Mouse (Mus musculus) cerebellum, adult 18-20 months (tissue): ENCODE measurements around the gene Phb2.

Experiments
- DNase-seq, 2 experiments: peaks; one replicate each; pipeline ENCODE4 v3.0.0; 2021

The Phb2 gene

DNA sequence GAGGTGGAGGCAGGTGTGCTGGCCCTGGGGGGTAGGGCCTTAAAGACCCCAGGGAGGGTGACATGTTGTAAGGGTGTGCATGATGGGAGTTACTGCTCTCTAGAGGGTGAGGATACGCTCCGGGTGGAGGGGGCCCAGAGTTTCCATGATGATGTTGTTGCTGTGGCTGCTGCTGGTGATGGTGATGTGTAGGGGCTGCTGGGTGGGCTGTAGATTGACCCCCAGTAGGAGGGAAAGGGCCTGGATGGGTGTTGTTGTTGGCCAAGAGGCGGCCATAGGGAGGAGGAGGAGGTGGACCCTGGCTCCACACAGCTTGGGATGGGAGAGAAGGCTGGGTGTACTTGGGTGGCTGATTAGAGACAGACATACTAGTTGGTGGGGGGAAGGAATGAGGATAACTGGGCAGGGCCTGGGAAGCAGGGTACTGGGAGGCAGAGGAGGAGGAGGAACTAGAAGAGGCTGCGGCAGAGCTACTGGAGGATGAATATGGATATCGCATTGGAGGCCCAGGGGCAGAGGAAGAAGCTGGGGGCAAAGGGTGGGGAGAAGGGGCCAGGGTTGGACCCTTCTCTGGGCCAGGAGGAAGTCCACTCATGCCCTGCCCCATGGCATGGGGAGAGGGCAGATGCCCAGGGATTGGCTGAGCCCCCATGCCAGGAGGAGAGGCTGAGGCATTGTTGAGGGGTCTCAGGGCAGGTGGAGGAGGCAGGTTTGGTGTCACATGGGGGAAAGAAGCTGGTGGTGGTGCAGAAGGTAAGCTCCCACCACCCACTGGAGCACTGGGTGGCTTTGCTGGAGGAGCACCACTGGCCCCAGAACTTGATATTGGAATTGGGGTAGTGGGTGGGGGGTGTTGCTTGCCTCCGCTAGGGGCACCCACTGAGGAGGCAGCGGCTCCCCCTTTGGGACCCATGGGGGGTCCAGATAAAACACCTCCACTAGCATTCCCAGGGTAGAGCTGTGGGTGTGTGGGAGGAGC is 34.8 kb downstream of the Phb2 start:
- DNase-seq: peak in 1 of 2 experiments; percentile 39

DNA sequence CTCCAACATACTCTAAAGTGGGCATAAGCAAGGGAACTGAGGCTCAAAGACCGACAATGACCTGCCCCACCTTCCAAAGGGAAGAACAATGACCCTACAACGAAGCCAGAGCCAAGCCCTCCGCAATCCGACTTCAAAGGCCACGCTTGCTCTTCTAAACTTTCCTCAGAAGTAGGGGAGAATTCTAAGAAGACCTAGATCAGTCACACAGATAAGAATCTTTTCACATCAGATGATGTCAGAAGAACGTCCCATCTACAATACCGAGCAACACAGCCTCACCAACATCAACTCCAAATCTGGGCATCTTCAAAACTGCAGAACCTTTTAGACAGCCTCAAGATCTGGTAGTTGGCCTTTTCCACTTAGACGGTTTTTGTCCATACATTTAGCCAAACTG is 38.3 kb downstream of the Phb2 start:
- DNase-seq: no peak

GRCm38 (mm10) chr6:124753861-124754260 is 41.7 kb downstream of the Phb2 start:
- no peak for DNase-seq

- DNase-seq: no peak
Observed at GRCm38 (mm10) chr6:124755306-124755705, 43.2 kb downstream of the Phb2 start.

- DNase-seq: peak; percentile 76 to 78
Observed at GRCm38 (mm10) chr6:124755831-124756595, 43.9 kb downstream of the Phb2 start, which contains the start of the genes Gm45234 and Atn1. Gene Gm45234 (minus strand): TSS chr6:124756021. Gene Atn1 (minus strand): TSS chr6:124756524.

DNA sequence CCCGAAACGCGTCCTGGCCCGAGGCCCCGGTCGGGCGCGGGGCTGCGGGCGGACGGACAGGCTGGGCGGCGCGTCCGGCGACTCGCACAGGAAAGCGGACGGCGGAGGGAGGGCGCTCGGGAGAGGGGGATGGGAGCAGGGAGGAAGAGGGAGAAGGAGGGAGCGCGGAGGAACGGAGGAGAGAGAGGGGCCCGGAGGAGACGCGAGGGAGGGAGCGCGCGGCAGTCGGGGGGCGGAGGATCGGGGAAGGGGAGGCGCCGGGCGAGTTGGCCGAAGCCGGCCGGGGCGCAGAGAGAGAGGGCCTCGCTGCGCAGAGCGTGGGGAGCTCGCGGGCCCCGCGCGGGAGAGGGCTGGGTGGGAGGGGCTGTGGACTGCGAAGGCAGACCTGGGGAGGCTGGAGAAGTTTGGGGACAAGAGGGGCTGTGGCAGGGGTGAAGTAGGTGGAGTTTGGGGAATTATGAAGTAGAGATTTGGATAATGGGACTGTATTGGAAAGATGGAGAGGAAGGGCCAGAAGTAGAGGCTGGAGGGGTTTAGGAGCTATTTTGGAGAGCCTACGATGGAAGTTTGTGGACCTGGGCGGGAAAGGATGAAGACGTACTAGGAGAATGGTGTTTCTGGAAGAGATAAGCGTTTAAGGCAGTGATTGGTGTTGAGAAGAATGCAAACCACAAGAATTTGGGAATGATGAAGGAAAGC is 44.7 kb downstream of the Phb2 start:
- peak; percentile 86 to 91 for DNase-seq

DNA sequence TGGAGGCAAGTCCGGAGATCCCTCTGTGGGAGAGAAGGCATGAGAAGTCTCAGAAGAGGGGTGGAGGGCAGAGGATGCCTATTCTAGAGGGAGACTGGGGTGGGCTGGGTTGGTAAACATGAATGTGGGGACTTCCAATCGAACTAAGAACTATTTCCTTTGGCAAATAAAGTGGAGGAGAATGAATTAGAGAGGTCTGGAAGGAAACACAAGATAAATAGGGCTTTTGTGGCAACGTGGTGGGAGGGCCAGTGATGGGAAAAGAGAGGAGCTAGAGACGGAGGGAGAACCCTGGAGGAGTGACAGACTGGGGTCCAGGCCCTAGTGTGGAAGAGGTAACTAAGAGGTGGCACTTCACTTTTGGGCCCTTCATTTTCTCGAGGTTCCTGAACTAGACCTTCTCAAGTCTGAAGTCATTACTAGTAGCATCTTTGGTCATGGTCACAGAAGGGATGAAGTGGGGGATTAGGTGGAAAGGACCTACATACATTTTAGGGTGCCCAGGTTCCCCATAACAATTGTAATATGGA is 45.3 kb downstream of the Phb2 start:
- no peak for DNase-seq

- peak; percentile 75 to 77 for DNase-seq
Observed at GRCm38 (mm10) chr6:124757909-124758848, 46.0 kb downstream of the Phb2 start.

DNA sequence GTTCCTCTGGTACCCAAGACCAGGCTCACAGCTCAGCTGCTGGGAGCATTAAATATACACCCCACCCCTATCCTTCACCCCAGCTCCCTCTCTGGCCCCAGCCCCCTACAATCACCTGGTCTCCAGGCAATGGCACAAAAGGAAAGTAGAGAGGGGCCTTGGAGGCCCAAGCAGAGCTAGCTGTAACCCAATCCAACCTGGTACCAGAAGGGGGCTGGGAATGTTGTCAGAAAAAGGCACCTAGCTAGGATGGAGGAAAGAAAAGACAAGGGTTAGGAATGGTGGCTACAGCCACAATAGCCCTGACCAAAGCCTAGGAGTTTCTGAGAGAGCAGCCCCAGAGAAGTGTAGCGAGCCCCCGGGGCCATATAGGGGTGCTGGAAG is 46.7 kb downstream of the Phb2 start:
- DNase-seq: no peak

DNA sequence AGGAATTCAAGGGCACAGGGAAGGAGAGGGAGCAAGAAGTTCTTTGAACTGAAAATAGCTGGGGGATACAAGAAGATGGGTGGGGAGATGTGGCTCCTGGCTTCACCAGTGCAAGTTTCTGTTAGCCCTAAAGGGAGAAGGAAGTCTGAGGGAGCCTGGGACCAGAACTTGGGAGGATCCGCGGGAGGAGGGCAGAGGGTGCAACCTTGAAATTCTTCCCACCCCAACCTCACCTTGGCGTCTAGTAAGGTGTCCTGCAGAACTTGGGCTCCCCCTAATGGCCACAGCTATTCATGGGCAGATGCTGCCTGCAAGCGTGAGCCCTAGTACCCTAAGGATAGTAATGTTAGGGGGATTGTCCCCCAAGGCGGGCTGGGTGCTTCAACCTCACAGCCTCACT is 47.1 kb downstream of the Phb2 start:
- DNase-seq: peak; percentile 88 to 90

GRCm38 (mm10) chr6:124765951-124766350 is 53.8 kb downstream of the Phb2 start:
- no peak for DNase-seq
